Mouse (Mus musculus) erythroblast, embryonic 14.5 days (primary cell): ENCODE data around the gene Cd300e. TPM values are rescaled to one million over a fixed set of nuclear protein-coding genes. Genes with fewer than 3 reads are reported as not detected.

ENCODE experiments used
- H3K27me3 ChIP-seq: 2 replicates; pipeline ENCODE4 v1.6.1; 2012; ENCODE audit warnings: inconsistent platforms; ENCODE audit not compliant: control insufficient read depth
- H3K36me3 ChIP-seq: 2 replicates; pipeline ENCODE4 v1.6.1; 2012; ENCODE audit warnings: mild to moderate bottlenecking, inconsistent platforms; ENCODE audit not compliant: control insufficient read depth
- H3K4me1 ChIP-seq: 2 replicates; pipeline ENCODE4 v1.6.1; 2012; ENCODE audit warnings: inconsistent platforms; ENCODE audit not compliant: control insufficient read depth
- H3K4me3 ChIP-seq: replicated peaks from 2 replicates; pipeline ENCODE3; 2012; ENCODE audit warnings: moderate library complexity, mild to moderate bottlenecking, inconsistent platforms
- H3K9me3 ChIP-seq: 2 replicates; pipeline ENCODE4 v1.6.1; 2012; ENCODE audit warnings: low read length, inconsistent platforms, mixed read lengths; ENCODE audit not compliant: control insufficient read depth
- GATA1 ChIP-seq: IDR thresholded peaks from 2 replicates; pipeline ENCODE4 v1.6.1; 2012; ENCODE audit warnings: low read length, inconsistent platforms, mixed read lengths
- TAL1 ChIP-seq: IDR thresholded peaks from 3 replicates; pipeline ENCODE4 v1.6.1; 2012; ENCODE audit warnings: low read length, inconsistent platforms, mixed read lengths
- polyA plus RNA-seq: library from polyadenylated mRNA; stranded (reverse); fragments of >175 nt; gene quantifications from 2 replicates; pipeline ENCODE4 v1.2.3, GENCODE M21; 2012

Cd300e gene
- polyA plus RNA-seq: not detected in 2 replicates

- no peaks in the 10 kb centered on the region for H3K4me1 ChIP-seq
- no peaks in the 10 kb centered on the region for H3K36me3 ChIP-seq
- no peaks in the 10 kb centered on the region for H3K27me3 ChIP-seq
- no peak within 1 kb of the TSS for H3K4me3 ChIP-seq
- TF ChIP-seq TAL1 (no peak), GATA1 (no peak)
- no peaks in the 10 kb centered on the region for H3K9me3 ChIP-seq
Measured at GRCm38 (mm10) chr11:115062077-115062476, at the start of gene Cd300e. Gene Cd300e, minus strand, starts transcription at chr11:115062177.

DNA sequence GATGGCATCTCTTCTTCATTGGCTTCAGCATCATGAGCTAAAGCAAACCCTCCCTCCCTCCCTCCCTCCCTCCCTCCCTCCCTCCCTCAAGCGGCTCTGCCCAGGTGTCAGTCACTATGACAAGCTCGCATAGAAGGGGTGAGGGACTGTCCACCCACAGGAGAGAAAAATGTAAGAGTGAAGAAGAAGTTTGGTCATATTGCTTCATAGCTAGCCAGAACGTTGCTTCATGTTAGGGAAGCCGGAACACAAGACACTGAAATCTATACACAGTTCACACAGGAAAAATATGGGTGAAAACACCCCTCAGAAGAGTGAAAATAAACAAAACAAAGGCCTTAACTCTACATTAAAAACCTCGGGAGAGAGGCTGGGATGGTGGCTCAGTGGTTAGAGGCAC, 48.3 kb upstream of the Cd300e start:
- H3K4me1 ChIP-seq: no peaks in the 10 kb centered on the region
- H3K4me3 ChIP-seq: no peak overlapping the region
- H3K9me3 ChIP-seq: no peaks in the 10 kb centered on the region
- TF ChIP-seq TAL1 (no peak), GATA1 (no peak)
- no peaks in the 10 kb centered on the region for H3K27me3 ChIP-seq
- no peaks in the 10 kb centered on the region for H3K36me3 ChIP-seq

DNA sequence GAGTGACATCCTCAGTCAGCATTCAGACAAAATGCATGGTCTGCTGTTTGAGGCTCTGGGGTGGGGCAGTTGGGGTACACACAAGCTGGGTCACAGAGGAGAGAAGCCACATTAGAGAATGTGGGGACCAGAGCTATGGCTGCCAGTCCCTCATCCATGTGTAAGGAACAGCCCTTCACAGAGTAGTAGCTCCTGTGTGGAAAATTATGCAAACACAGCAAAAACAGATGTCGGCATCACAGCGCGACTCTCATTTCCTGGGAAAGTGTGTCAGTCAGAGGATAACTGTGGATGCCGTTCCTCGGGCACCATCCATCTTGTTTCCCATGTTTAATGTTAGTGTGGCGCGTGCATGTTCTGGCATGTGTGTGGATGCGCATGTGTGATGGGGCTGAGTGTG, 46.2 kb upstream of the Cd300e start:
- Histone ChIP-seq H3K36me3 (no peaks in the 10 kb centered on the region), H3K4me3 (no peak overlapping the region), H3K9me3 (no peaks in the 10 kb centered on the region), H3K27me3 (no peaks in the 10 kb centered on the region), H3K4me1 (no peaks in the 10 kb centered on the region)
- no peak for TF ChIP-seq TAL1
- no peak for TF ChIP-seq GATA1

GRCm38 (mm10) chr11:115107403-115107916, 45.5 kb upstream of the Cd300e start:
- H3K36me3 ChIP-seq: no peaks in the 10 kb centered on the region
- TF ChIP-seq GATA1 (no peak), TAL1 (no peak)
- no peaks in the 10 kb centered on the region for H3K27me3 ChIP-seq
- H3K4me3 ChIP-seq: no peak overlapping the region
- H3K9me3 ChIP-seq: no peaks in the 10 kb centered on the region
- H3K4me1 ChIP-seq: no peaks in the 10 kb centered on the region

DNA sequence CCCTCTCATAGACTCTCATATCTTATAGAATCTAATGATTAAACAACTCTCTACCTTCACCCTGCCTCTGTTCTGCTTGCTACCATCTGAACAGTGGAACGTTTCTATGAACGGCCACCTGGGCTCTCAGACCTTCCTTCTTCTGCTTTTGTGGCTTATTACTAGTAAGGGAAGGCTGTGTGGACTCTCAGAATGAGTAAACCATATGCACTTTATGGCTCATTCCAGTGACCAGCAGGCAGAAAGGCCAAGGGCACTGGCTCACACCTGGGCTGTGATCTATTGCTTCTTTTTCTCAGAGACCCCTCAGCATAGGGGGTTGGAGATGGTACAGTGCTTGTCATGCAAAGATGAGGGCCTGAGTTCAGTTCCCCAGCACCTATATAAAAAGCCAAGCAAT, 44.7 kb upstream of the Cd300e start:
- TF ChIP-seq GATA1 (no peak), TAL1 (no peak)
- H3K4me3 ChIP-seq: no peak overlapping the region
- no peaks in the 10 kb centered on the region for H3K36me3 ChIP-seq
- no peaks in the 10 kb centered on the region for H3K27me3 ChIP-seq
- no peaks in the 10 kb centered on the region for H3K4me1 ChIP-seq
- no peaks in the 10 kb centered on the region for H3K9me3 ChIP-seq

- Histone ChIP-seq H3K4me3 (no peak overlapping the region), H3K27me3 (no peaks in the 10 kb centered on the region), H3K36me3 (no peaks in the 10 kb centered on the region), H3K9me3 (no peaks in the 10 kb centered on the region), H3K4me1 (no peaks in the 10 kb centered on the region)
- TF ChIP-seq TAL1: no peak
- no peak for TF ChIP-seq GATA1
Measured at GRCm38 (mm10) chr11:115104769-115105563, 43.0 kb upstream of the Cd300e start.

DNA sequence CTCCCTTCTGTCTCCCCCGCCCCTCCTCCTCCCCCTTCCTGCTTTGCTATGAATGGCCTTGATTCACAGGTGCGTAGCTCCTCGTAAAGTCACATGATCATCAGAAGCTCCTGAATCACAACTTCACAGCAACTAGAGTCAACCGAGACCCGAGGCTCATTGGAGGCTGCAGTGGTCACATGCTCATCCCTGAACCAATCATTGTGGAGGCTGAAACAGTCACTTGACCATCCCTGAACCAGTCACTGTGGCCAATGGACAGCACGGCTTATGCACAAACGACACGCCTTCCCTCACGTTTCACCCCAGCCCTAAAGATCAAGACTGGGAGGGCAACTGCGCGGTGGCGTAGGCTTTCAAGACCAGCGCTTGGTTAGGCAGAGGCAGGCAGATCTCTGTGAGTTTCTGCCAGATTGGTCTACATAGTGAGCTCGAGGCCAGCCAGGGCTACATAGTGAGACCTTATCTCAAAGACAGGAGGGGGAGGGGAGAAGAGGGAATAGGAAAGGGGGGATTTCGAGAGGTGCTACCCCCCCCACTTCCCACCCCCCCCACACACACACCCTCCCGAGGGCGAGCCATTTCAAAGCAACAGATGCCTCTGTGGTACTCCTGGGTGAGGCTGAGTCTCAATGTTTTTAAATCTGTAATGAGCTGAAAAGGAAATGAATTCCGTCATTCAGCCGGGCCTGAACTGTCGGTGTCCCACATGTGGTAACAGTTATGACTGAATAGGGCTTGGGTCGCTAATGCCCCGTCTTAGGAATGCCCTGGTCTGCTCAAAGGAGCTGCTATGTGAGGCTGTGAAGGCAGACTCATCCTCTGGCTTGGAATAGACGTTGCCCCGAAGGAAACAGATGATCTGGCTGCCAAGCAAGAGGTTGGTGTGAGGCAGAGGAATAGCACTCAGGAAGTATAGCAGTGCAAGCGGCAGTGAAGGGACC, 41.8 kb upstream of the Cd300e start:
- Histone ChIP-seq H3K4me1 (no peaks in the 10 kb centered on the region), H3K36me3 (no peaks in the 10 kb centered on the region), H3K9me3 (no peaks in the 10 kb centered on the region), H3K4me3 (no peak overlapping the region), H3K27me3 (no peaks in the 10 kb centered on the region)
- no peak for TF ChIP-seq TAL1
- no peak for TF ChIP-seq GATA1

- TF ChIP-seq GATA1 (no peak), TAL1 (no peak)
- Histone ChIP-seq H3K27me3 (no peaks in the 10 kb centered on the region), H3K36me3 (no peaks in the 10 kb centered on the region), H3K4me1 (no peaks in the 10 kb centered on the region), H3K4me3 (no peak overlapping the region), H3K9me3 (no peaks in the 10 kb centered on the region)
Measured at GRCm38 (mm10) chr11:115102116-115102515, 40.1 kb upstream of the Cd300e start.

DNA sequence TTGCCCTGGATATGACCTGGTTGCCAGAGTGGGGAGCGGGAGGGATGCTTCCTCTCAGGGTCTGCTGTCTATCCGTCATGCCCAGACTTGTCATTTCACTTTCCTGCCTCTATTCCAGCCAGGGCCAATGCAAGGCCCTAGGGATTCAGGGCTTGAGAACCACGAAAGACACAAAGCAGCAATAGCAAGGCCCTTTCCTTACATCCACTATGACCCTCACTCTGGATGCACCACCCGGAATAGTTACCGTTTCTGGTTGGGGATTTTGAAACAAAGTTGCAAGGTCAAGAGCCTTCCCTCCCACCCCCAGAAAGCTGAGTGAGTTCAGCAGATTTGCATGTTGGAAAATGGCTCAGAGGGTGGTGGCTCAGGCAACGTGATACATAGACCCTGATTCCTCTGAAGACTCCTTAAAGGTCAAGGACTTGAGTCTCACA, 39.7 kb upstream of the Cd300e start:
- H3K4me3 ChIP-seq: no peak overlapping the region
- H3K9me3 ChIP-seq: no peaks in the 10 kb centered on the region
- no peaks in the 10 kb centered on the region for H3K27me3 ChIP-seq
- H3K4me1 ChIP-seq: no peaks in the 10 kb centered on the region
- TF ChIP-seq GATA1 (no peak), TAL1 (no peak)
- no peaks in the 10 kb centered on the region for H3K36me3 ChIP-seq
